Mouse (Mus musculus): ENCODE measurements around the gene Clpsl2. TPM values are rescaled to one million over a fixed set of nuclear protein-coding genes. Genes with fewer than 3 reads are reported as not detected.

The Clpsl2 gene
- polyA plus RNA-seq, 1 experiment from 2014 or later, result not detected

DNA sequence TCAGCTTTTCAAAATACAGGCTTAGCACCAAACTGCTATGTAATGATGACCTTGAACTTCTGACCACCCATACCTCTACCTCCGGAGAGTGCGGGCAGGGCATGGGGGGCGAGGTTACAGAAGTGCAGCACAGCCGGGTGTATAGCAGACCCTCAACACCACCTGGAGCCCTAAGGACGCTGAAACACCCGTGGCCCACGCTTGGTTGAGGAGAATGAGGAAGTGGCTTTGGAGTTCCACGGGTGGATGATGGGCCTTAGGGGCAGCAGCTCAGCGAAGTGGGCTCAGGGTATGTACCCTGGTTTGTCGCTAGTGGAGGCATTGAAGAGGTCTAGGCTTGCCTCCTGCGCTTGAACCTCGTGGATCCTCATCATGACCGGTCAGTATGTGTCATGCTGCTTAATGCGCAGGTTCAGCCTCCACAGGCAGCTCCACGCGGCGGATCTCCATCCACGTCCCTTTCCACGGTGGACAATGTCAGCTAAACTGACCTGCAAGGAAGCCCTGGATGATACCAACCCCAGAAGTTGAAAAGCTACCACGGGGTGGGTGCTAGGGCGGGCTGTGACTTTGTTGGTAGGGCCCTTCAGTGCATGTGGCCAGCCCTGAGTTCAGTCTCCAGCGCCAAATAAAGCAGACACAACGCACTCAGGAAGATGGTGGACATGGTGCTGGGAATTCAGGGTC is 25.1 kb upstream of the Clpsl2 start:
- no peaks in the 10 kb centered on the region for H3K36me3 ChIP-seq (ENCODE audit: control insufficient read depth, insufficient read depth, low read length)
- H3K27me3 ChIP-seq (replicated peaks; ENCODE audit: control insufficient read depth, insufficient read depth, low read length), result peaks cover 6% of the 10 kb centered on the region
- peaks cover 14% of the 10 kb centered on the region for H3K4me1 ChIP-seq (ENCODE audit: control insufficient read depth, insufficient read depth, low read depth, low read length)
- no peak overlapping the region for H3K4me3 ChIP-seq (ENCODE audit: low read length)
- no peak for ATAC-seq
- H3K9me3 ChIP-seq (ENCODE audit: control insufficient read depth, low read length), result no peaks in the 10 kb centered on the region
- H3K27ac ChIP-seq (ENCODE audit: low read depth, low read length), result no peak overlapping the region; the same call in 1 of the 2 replicates
- no peak overlapping the region for H3K9ac ChIP-seq (ENCODE audit: low read depth, low read length)
- 87% methylated on average over 23 of the region's 23 CpGs for WGBS
- peak overlapping the region; percentile 97 for H3K4me2 ChIP-seq (ENCODE audit: low read length)

DNA sequence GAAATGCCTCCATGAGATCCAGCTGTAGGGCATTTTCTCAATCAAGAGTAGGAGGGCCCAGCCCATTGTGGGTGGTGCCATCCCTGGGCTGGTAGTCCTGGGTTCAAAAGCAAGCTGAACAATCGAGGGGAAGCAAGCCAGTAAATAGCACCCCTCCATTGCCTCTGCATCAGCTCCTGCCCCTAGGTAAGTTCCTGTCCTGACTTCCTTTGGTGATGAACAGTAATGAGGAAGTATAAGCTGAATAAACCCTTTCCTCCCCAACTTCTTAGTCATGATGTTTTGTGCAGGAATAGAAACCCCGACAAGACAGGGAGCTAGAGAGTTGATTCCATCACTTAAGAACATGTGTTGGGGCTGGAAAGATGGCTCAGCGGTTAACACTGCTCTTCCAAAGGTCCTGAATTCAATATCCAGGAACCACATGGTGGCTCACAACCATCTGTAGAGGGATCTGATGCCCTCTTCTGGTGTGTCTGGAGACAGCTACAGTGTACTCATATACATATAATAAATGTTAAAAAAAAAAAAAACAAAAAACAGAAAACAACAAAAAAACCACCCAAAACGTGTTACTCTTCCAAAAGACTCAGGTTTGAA is 24.3 kb upstream of the Clpsl2 start:
- Histone ChIP-seq H3K4me3 (ENCODE audit: low read length) (no peak overlapping the region), H3K36me3 (ENCODE audit: control insufficient read depth, insufficient read depth, low read length) (no peaks in the 10 kb centered on the region), H3K4me2 (ENCODE audit: low read length) (no peak overlapping the region), H3K9ac (ENCODE audit: low read depth, low read length) (no peak overlapping the region), H3K4me1 (ENCODE audit: control insufficient read depth, insufficient read depth, low read depth, low read length) (peaks cover 14% of the 10 kb centered on the region), H3K27ac (ENCODE audit: low read depth, low read length) (no peak overlapping the region), H3K9me3 (ENCODE audit: control insufficient read depth, low read length) (no peaks in the 10 kb centered on the region), H3K27me3 (replicated peaks; ENCODE audit: control insufficient read depth, insufficient read depth, low read length) (peaks cover 6% of the 10 kb centered on the region)
- no peak for ATAC-seq
- 79% methylated on average over 4 of the region's 4 CpGs for WGBS

DNA sequence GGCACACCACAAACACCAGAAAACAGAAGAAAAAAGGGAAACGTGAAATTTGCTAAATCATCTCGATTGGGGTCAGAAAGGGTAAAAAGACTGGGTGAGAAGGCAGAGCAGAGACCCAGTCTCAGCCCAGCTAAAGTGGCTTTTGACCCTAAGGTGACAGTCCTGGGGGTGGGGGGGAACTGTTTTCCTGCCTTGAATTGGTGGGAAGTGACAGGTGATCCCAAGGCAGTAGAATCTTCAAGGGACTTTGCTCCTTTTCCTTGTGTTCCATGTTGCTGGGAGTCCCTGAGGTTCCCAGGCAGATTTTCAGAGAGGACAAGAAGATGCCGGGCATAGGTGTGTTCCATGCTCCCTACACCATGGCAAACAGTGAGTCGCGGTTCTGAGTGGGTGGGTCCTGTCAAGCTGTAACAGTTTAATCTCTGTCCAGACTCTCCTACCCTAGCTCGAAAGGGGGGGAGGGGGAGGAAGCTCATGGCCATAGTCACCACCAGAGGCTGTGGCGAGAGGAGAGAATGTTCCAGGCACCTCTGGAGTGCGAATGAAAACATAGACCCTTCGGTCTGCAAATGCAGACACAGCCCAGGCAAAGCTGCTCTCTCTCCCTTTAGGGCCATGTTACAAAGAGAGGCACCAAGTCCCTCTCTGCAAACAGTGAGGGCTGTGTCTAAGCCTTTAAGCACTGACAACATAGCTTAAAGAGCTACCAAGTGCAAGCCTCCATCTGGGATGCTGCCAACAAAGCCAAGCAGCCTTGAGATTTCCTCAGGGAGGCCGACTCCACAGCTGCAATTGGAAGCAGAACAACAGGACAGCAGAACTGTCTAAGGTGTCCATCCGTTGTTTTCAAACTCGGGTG is 21.8 kb upstream of the Clpsl2 start:
- no peak overlapping the region for H3K27ac ChIP-seq (ENCODE audit: low read depth, low read length)
- ATAC-seq, result no peak
- H3K4me1 ChIP-seq (ENCODE audit: control insufficient read depth, insufficient read depth, low read depth, low read length), result peaks cover 8% of the 10 kb centered on the region
- H3K4me3 ChIP-seq (ENCODE audit: low read length), result no peak overlapping the region
- no peaks in the 10 kb centered on the region for H3K27me3 ChIP-seq (replicated peaks; ENCODE audit: control insufficient read depth, insufficient read depth, low read length)
- no peaks in the 10 kb centered on the region for H3K9me3 ChIP-seq (ENCODE audit: control insufficient read depth, low read length)
- H3K9ac ChIP-seq (ENCODE audit: low read depth, low read length), result peak overlapping the region; percentile 25; the same call in 1 of the 2 replicates
- 48% methylated on average over 12 of the region's 12 CpGs for WGBS
- peak overlapping the region; percentile 27; the same call in 1 of the 2 replicates for H3K4me2 ChIP-seq (ENCODE audit: low read length)
- H3K36me3 ChIP-seq (ENCODE audit: control insufficient read depth, insufficient read depth, low read length), result no peaks in the 10 kb centered on the region

DNA sequence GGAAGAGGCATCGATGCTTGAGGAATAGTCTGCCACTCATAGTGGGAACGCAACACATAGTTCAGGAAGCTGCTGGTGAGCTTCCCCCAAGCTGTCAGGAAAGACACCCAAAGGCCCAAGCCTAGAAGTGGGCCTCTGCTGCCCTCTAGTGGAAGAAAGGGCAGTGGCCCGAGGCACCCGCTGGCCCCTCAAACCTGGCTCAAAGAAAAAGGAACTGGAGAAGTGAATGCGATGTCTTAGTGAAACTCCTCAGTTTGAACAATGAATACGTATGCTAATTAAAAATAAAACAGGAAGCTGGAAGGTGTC is 21.2 kb upstream of the Clpsl2 start:
- Histone ChIP-seq H3K4me3 (ENCODE audit: low read length) (no peak overlapping the region), H3K36me3 (ENCODE audit: control insufficient read depth, insufficient read depth, low read length) (no peaks in the 10 kb centered on the region), H3K4me1 (ENCODE audit: control insufficient read depth, insufficient read depth, low read depth, low read length) (peaks cover 8% of the 10 kb centered on the region), H3K9ac (ENCODE audit: low read depth, low read length) (peak overlapping the region; percentile 25; the same call in 1 of the 2 replicates), H3K4me2 (ENCODE audit: low read length) (peak overlapping the region; percentile 27; the same call in 1 of the 2 replicates), H3K27ac (ENCODE audit: low read depth, low read length) (no peak overlapping the region), H3K27me3 (replicated peaks; ENCODE audit: control insufficient read depth, insufficient read depth, low read length) (no peaks in the 10 kb centered on the region), H3K9me3 (ENCODE audit: control insufficient read depth, low read length) (no peaks in the 10 kb centered on the region)
- 5% methylated on average over 6 of the region's 6 CpGs for WGBS
- ATAC-seq, result peak; percentile 64; the same call in 1 of the 2 replicates

DNA sequence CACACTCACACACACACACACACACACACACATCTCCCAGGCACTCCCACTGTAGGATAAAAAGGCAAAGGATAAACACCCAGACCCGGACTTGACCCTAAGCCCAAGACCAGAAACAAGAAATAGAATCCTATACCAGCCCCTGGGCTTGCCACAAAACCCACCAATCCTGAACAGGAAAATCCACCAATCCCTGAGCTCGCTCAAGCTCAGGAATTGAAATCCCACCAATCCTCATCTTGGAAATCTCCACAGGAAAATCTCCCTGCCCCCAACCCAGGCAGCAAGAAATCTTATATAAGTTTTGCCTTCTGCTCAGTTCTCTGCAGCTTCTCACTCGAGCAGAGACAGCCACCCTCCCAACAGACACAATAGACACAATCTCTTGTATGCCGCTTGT is 20.1 kb upstream of the Clpsl2 start:
- Histone ChIP-seq H3K4me2 (ENCODE audit: low read length) (no peak overlapping the region), H3K4me3 (ENCODE audit: low read length) (no peak overlapping the region), H3K9me3 (ENCODE audit: control insufficient read depth, low read length) (no peaks in the 10 kb centered on the region), H3K9ac (ENCODE audit: low read depth, low read length) (no peak overlapping the region), H3K36me3 (ENCODE audit: control insufficient read depth, insufficient read depth, low read length) (no peaks in the 10 kb centered on the region), H3K27me3 (replicated peaks; ENCODE audit: control insufficient read depth, insufficient read depth, low read length) (no peaks in the 10 kb centered on the region), H3K4me1 (ENCODE audit: control insufficient read depth, insufficient read depth, low read depth, low read length) (peaks cover 6% of the 10 kb centered on the region), H3K27ac (ENCODE audit: low read depth, low read length) (no peak overlapping the region)
- 75% methylated on average over 4 of the region's 4 CpGs for WGBS
- ATAC-seq, result no peak

DNA sequence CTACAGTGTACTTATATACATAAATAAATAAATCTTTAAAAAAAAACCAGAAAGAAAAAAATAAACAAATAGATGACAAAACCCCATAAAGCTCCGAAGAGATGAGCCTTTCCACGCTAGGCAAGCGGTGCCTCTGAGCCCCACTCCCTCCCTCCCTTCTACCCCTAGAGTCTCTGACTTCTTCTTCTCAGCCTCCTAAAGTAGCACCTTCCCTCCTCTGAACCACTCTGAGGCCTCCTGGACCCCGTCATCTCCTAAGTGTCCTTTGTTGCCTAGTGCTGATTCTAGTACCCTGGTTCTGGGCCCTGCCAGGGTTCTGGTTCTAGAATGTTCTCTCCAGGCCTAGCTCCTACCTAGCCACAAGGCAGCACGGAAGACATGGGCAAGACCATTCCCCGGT is 18.7 kb upstream of the Clpsl2 start, which contains the start of gene Armc12:
Gene Armc12 (plus strand): TSS at position 301 of the 400 bp plus-strand sequence.
- Histone ChIP-seq H3K27ac (ENCODE audit: low read depth, low read length) (no peak within 1 kb of the TSS), H3K4me1 (ENCODE audit: control insufficient read depth, insufficient read depth, low read depth, low read length) (peaks cover 6% of the 10 kb centered on the region), H3K4me2 (ENCODE audit: low read length) (no peak within 1 kb of the TSS), H3K9ac (ENCODE audit: low read depth, low read length) (no peak within 1 kb of the TSS), H3K36me3 (ENCODE audit: control insufficient read depth, insufficient read depth, low read length) (no peaks in the 10 kb centered on the region), H3K9me3 (ENCODE audit: control insufficient read depth, low read length) (no peaks in the 10 kb centered on the region), H3K27me3 (replicated peaks; ENCODE audit: control insufficient read depth, insufficient read depth, low read length) (no peaks in the 10 kb centered on the region), H3K4me3 (ENCODE audit: low read length) (no peak within 1 kb of the TSS)
- 90% methylated on average over 6 of the region's 6 CpGs for WGBS
- no peak for ATAC-seq

DNA sequence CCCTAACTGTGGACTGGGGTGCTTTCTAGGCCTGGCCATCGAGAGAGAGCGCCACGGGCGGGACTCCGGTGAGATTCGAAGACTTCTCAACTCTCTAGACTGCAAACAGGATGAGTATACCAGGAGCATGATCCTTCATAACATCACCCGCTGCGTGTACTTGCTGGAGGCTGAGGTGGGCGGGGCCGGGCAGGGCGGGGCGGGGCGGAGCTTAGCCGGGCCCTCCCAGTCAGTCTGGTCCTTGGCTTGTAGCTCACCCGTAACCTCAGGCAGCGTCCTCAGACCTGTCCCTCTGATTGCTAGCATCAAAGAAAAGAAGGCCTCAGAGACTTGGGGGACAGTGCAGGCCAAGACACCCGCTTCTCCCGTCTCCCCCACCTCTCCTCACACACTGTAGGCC is 17.3 kb upstream of the Clpsl2 start:
- H3K4me3 ChIP-seq (ENCODE audit: low read length), result no peak overlapping the region
- no peaks in the 10 kb centered on the region for H3K9me3 ChIP-seq (ENCODE audit: control insufficient read depth, low read length)
- H3K27me3 ChIP-seq (replicated peaks; ENCODE audit: control insufficient read depth, insufficient read depth, low read length), result no peaks in the 10 kb centered on the region
- 16% methylated on average over 17 of the region's 18 CpGs for WGBS
- no peak overlapping the region for H3K27ac ChIP-seq (ENCODE audit: low read depth, low read length)
- ATAC-seq, result no peak
- peaks cover 6% of the 10 kb centered on the region for H3K4me1 ChIP-seq (ENCODE audit: control insufficient read depth, insufficient read depth, low read depth, low read length)
- H3K36me3 ChIP-seq (ENCODE audit: control insufficient read depth, insufficient read depth, low read length), result no peaks in the 10 kb centered on the region
- H3K9ac ChIP-seq (ENCODE audit: low read depth, low read length), result no peak overlapping the region
- no peak overlapping the region for H3K4me2 ChIP-seq (ENCODE audit: low read length)

DNA sequence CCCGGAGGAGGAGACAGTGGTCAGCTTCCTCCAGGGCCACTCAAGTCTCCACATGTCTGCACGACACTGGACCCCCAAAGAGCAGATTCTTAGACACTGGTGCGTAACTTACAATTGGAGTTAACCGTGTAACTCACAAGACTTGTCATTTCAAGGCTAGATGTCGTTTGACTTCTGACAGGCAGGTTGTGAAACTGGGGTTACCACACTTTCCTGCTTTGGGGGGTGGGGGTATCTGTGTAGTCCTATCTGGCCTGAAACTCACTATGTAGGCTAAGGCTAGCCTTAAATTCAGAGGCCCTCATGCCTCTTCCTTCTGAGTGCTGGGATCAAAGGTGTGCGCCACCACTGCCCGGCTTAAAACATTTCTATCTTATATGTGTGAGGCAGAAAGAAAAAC is 16.7 kb upstream of the Clpsl2 start:
- 88% methylated on average over 7 of the region's 7 CpGs for WGBS
- ATAC-seq, result no peak
- no peak overlapping the region for H3K27ac ChIP-seq (ENCODE audit: low read depth, low read length)
- H3K36me3 ChIP-seq (ENCODE audit: control insufficient read depth, insufficient read depth, low read length), result no peaks in the 10 kb centered on the region
- H3K4me2 ChIP-seq (ENCODE audit: low read length), result no peak overlapping the region
- H3K9ac ChIP-seq (ENCODE audit: low read depth, low read length), result no peak overlapping the region
- peaks cover 3% of the 10 kb centered on the region for H3K4me1 ChIP-seq (ENCODE audit: control insufficient read depth, insufficient read depth, low read depth, low read length)
- H3K4me3 ChIP-seq (ENCODE audit: low read length), result no peak overlapping the region
- H3K27me3 ChIP-seq (replicated peaks; ENCODE audit: control insufficient read depth, insufficient read depth, low read length), result peaks cover 2% of the 10 kb centered on the region; the same call in 1 of the 2 replicates
- H3K9me3 ChIP-seq (ENCODE audit: control insufficient read depth, low read length), result no peaks in the 10 kb centered on the region

DNA sequence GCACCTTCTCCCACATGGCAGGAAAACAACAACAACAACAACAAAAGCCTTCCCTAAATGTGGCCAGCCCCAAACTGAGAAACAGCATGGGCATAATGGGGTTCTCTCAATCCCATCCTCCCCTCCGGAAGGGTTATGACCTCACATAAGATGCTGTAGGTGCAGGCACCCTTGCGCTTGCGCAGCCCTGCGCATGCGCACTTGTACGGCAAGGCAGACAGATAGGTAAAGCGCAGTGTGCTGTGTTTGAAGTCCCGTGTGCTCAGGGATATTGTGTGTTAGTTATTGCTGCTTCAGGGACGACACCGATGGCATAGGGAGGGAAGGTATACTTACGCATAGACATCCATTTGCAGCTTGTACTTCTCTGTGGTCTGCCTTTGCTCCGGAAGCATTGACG is 15.9 kb upstream of the Clpsl2 start:
- Histone ChIP-seq H3K4me3 (ENCODE audit: low read length) (no peak overlapping the region), H3K36me3 (ENCODE audit: control insufficient read depth, insufficient read depth, low read length) (no peaks in the 10 kb centered on the region), H3K9ac (ENCODE audit: low read depth, low read length) (no peak overlapping the region), H3K27me3 (replicated peaks; ENCODE audit: control insufficient read depth, insufficient read depth, low read length) (peaks cover 2% of the 10 kb centered on the region; the same call in 1 of the 2 replicates), H3K4me1 (ENCODE audit: control insufficient read depth, insufficient read depth, low read depth, low read length) (no peaks in the 10 kb centered on the region; the same call in 1 of the 2 replicates), H3K27ac (ENCODE audit: low read depth, low read length) (no peak overlapping the region), H3K4me2 (ENCODE audit: low read length) (no peak overlapping the region), H3K9me3 (ENCODE audit: control insufficient read depth, low read length) (0 out of 2 replicates have a peak, but pooled peaks cover under 1% of the 10 kb centered on the region)
- ATAC-seq, result no peak
- WGBS, result 92% methylated on average over 13 of the region's 13 CpGs
